In genomic region chr15:16933137-16933677, GRCm38 (mm10) we compare ENCODE assay signal across 28 mouse cellular contexts.
"Had no signal": no experiment of that assay in that cellular context is flagged by ENCODE, and none has a peak within 500 bp of the region (broad histone marks: within the 10 kb centered on the region; RNA-seq: fewer than 3 reads in every experiment).

No protein-coding gene starts in this region.

- H3K27me3 ChIP-seq: heart, embryonic 12.5 days; hindbrain, embryonic 12.5 days; intestine, embryonic 15.5 days; limb, embryonic 12.5 days; liver, embryonic 13.5 days; liver, embryonic 15.5 days had no signal

- H3K9ac ChIP-seq: heart, embryonic 12.5 days; hindbrain, embryonic 12.5 days; hindbrain, embryonic 14.5 days; intestine, embryonic 15.5 days; limb, embryonic 12.5 days; liver, embryonic 13.5 days; liver, embryonic 15.5 days; liver, postnatal 0 days had no signal

- H3K27ac ChIP-seq: gastrocnemius, adult 2 months; heart, adult 2 months; hindbrain, embryonic 10.5 days; hindbrain, embryonic 12.5 days; hindbrain, embryonic 14.5 days; intestine, embryonic 15.5 days; layer of hippocampus, adult 2 months; limb, embryonic 10.5 days; limb, embryonic 12.5 days; liver, embryonic 13.5 days; liver, embryonic 15.5 days had no signal

- ATAC-seq: hindbrain, embryonic 16.5 days; inflammation-experienced regulatory T-cells, adult 6 months; intestine, embryonic 15.5 days; intestine, postnatal 0 days; liver, postnatal 0 days had no signal

- H3K36me3 ChIP-seq: heart, embryonic 12.5 days; hindbrain, embryonic 10.5 days; hindbrain, embryonic 12.5 days; intestine, embryonic 15.5 days; limb, embryonic 10.5 days; limb, embryonic 12.5 days; liver, embryonic 13.5 days; liver, embryonic 15.5 days had no signal

- H3K9me3 ChIP-seq: heart, embryonic 12.5 days; hindbrain, embryonic 10.5 days; hindbrain, embryonic 12.5 days; intestine, embryonic 15.5 days; limb, embryonic 10.5 days; limb, embryonic 12.5 days; liver, embryonic 13.5 days; liver, embryonic 15.5 days had no signal

- H3K4me3 ChIP-seq: gastrocnemius, adult 2 months; heart, adult 2 months; heart, embryonic 12.5 days; hindbrain, embryonic 10.5 days; hindbrain, embryonic 12.5 days; intestine, embryonic 15.5 days; layer of hippocampus, adult 2 months; limb, embryonic 10.5 days; limb, embryonic 12.5 days; liver, embryonic 13.5 days; liver, embryonic 15.5 days had no signal

- H3K4me1 ChIP-seq: heart, embryonic 12.5 days; hindbrain, embryonic 10.5 days; hindbrain, embryonic 12.5 days; intestine, embryonic 15.5 days; limb, embryonic 10.5 days; limb, embryonic 12.5 days; liver, embryonic 13.5 days; liver, embryonic 15.5 days had no signal

- H3K4me2 ChIP-seq: heart, embryonic 12.5 days; hindbrain, embryonic 12.5 days; hindbrain, embryonic 14.5 days; intestine, embryonic 15.5 days; limb, embryonic 12.5 days; liver, embryonic 11.5 days; liver, embryonic 13.5 days; liver, embryonic 15.5 days had no signal

- DNase-seq: gastrocnemius, adult 2 months; gastrocnemius, postnatal 10 days; gastrocnemius, postnatal 25 days; heart, adult 11 months; heart, adult 2 months; heart, postnatal 10 days; heart, postnatal 4 days; kidney, adult 18-20 months; kidney, adult 8-10 months; kidney, postnatal 10 days; kidney, postnatal 25 days; kidney, postnatal 4 days; liver; liver, embryonic 13.5 days; liver, postnatal 0 days had no signal
